ENCODE assay signal across 11 mouse cellular contexts in genomic region chr6:119584061-119584460, GRCm38 (mm10).
"Had no signal": no experiment of that assay in that cellular context is flagged by ENCODE, and none has a peak within 500 bp of the region (broad histone marks: within the 10 kb centered on the region; RNA-seq: fewer than 3 reads in every experiment).

No protein-coding gene starts in this region.

- H3K4me2 ChIP-seq: hindbrain, embryonic 14.5 days; intestine, embryonic 15.5 days; liver, embryonic 13.5 days; midbrain, embryonic 13.5 days had no signal

- H3K4me3 ChIP-seq: intestine, embryonic 15.5 days; liver, embryonic 13.5 days; midbrain, embryonic 13.5 days had no signal

- ATAC-seq: intestine, embryonic 15.5 days; liver, postnatal 0 days; midbrain, embryonic 13.5 days had no signal

- H3K27me3 ChIP-seq: intestine, embryonic 15.5 days; liver, embryonic 13.5 days; midbrain, embryonic 13.5 days had no signal

- H3K36me3 ChIP-seq: intestine, embryonic 15.5 days; liver, embryonic 13.5 days; midbrain, embryonic 13.5 days had no signal

- H3K9ac ChIP-seq: hindbrain, embryonic 14.5 days; intestine, embryonic 15.5 days; liver, embryonic 13.5 days; liver, postnatal 0 days; midbrain, embryonic 13.5 days had no signal

- H3K27ac ChIP-seq: hindbrain, embryonic 14.5 days; intestine, embryonic 15.5 days; liver, embryonic 13.5 days; midbrain, embryonic 13.5 days; stomach, postnatal 0 days had no signal

- DNase-seq: left cerebral cortex, postnatal 4 days; liver, embryonic 13.5 days; liver, postnatal 0 days; right cerebral cortex, adult 18-20 months; right cerebral cortex, postnatal 25 days; thymus, adult 18-20 months; thymus, postnatal 14 days had no signal

- H3K9me3 ChIP-seq: intestine, embryonic 15.5 days; liver, embryonic 13.5 days; midbrain, embryonic 13.5 days had no signal
